Mouse (Mus musculus) hindlimb bud, embryonic 11.5 days (tissue): ENCODE measurements around the gene Nr3c2.
A peak's percentile ranks its signal among the peaks of the same experiment; 100 is the strongest.

Source experiments
- DNase-seq: peaks from one replicate; pipeline ENCODE4 v3.0.0-alpha.2; 2012; ENCODE audit warnings: low read depth, low spot score; ENCODE audit errors: extremely low spot score

The Nr3c2 gene

DNA sequence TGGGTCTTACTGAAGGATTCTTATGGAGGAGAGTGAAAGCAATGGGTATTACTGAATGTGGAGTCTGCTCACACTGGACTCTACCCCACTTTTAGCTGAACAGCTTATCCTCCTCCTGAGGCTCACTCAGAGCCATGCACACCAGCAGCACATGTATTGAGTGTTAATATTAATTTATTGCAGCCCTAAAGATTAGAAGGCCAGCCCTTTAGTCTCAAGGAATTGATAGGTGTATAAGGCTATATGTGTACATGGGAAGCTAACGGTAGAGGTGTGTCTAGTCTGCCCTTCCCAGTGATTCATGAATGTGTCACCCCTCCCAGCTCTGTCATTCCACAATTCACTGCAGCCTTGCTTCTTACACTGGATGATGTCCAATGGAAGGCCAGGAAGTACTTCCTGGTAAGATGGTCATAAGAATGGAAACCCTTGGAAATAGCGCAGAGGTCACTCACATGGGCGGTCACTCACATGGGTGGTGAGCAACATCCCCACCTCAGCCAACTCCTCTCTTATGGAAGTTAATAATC lies 156.3 kb downstream of the Nr3c2 start:
- no peak for DNase-seq

DNA sequence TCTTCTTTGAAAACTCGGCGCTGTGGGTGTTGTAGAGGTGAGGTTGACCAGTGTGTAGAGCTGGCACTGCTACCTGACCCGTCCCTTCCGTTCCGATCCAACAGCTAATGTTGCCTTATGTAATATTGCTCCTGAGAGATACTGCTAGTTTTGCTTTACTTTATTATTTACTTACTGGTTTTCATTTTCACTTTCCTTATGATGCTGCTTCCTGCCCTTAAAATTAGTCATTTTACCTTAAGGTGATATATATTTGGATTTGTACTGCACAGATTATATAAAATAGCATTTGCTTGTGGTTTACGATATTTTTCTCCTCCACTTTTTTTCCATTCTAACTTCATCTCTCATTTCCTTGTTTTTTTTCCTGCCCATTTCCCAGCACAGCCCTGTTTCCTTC lies 157.6 kb downstream of the Nr3c2 start:
- no peak for DNase-seq

DNA sequence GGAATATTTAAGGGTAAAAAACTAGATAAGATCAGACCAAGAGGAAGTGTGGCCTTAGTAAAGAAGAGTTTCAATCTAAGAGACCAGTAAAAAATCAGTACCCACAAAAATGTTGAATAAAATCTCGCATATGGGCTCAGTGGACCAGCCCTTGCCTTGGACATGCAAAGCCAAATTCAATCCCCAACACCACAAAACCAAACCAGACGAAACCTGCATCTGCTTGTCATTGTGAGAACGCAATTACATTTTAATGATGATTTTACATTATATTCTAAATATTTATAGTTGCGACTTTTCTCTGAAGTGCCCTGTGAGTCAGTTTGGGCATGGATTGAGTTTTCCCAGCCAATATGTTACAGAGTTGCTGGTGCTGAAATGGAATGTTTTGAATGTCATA lies 183.4 kb downstream of the Nr3c2 start:
- DNase-seq = no peak

DNA sequence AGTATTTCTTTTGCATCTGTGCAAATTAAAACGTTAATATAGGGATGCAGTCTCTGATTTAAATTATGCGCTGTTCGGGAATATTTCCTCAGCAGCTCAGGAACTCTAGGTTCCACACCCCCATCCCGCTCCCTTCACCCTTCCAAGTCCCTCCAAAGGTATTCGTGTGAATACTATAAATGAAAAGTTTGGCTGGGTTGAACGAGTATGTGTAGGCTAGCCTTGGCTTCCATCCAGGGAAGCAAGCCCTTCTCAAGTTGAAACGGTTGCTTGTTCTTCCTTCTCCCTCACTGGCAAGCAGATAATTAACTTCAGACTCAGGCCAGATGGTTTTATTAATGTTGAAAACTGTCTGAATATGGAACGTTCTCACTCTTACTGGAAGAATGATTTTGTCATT lies 186.8 kb downstream of the Nr3c2 start:
- DNase-seq = no peak

DNA sequence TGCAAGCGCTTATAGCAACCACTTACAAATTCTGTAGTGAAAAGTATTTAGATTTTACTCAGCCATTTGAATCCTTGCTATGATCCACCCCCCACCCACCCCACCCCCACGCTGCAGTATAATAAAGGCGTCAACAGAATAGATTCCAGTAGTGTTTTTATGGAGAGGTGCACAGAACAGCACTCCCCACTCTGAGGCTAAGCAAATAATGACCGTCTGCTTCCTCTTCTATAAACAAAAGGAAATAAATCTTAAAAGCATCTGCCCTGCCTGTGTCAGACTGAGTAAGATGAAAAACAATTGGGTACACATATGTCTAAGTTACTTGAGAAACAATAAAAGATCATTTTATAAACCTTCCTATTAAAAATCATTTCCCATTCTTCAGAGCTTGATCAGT lies 197.5 kb downstream of the Nr3c2 start:
- DNase-seq = no peak

DNA sequence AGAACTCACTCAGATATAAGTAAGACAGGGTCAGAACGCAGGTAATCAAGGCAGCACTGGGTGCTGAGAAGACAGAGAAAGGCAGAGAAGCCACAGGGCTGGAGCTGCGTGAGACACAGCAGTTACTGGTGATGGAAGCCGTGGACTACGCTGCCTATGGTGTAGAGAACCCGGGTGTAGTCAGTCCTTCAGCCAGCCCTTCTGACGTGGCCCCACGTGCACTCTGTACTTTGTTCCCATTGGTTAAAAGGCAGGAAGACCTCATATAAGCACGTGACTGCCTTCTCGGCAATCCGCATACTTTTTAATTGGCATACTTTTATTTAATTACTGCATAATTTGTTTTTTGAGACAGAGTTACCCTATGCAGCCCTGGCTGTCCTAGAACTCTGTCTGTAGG lies 198.9 kb downstream of the Nr3c2 start:
- no peak for DNase-seq

DNA sequence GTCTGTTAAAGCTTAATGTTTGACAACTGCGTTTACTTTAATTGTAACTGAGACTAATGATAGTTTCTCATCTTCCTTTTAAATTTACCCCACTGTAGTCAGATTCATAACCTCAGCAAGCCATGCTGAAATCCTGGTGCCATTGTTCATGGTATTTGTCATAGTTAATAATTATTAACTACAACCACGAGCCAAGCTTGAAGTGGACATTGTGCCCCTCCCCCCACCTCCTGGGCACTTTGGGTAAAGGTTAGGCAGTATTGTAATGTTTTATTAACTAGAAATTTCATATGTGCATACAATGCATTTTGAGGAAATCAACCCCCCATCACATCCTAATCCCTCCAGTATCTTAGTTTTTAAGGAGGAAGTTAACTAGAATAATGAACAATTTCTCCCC lies 201.1 kb downstream of the Nr3c2 start:
- no peak for DNase-seq

DNA sequence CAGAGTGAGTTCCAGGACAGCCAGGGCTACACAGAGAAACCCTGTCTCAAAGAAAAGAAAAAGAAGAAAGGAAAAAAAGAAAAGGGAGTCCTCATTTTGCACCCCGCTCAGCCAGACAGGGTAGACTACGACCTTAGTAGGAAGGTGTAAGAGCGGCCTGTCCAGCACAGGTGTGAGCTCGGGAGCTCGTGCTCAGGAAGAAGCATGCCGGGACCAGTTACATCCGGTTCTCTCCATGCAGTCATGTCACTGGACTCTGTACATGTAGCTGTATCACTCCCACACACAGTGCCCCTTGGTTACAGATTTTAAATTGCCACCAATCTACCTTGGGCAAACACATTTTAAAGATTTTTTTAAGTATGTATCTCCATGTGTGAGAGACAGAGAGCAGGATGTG lies 203.6 kb downstream of the Nr3c2 start:
- DNase-seq = no peak

DNA sequence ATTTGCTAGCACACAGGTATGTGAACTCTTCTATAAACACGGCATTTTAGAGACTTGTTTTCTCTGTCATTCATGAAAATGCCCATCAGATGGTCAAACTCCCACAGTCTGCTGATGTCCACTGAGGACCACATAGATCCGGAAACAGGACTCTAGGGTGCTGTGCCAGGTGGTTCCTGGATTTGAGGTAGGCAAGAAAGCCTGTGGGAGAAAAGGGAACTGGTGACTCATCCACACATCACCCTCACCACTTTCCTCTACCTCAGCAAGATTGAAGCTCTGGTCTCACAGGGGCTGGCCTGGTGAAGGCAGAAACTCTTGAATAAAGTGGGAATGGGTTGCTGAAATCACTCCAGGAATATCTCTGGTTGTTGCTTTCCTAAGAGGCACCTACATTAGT lies 213.5 kb downstream of the Nr3c2 start:
- no peak for DNase-seq

DNA sequence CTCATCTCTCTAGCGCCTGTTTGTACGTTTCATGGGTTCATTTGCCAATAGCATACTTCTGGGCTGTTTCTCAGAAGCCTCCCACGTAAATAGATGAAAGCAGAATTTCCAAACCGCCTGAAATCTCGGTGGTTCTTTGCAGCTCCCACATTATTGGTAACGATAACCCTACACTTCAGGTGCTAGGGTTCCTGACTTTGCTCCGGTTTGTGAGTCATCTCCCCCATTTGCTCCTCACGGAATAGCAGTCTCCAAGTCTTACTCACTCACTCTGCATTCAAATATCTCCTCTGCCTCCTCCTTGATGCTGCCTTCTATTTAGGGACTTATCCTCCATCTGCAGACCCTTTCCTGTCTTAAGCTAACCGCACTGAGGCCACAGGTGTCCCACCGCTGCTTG lies 215.5 kb downstream of the Nr3c2 start:
- no peak for DNase-seq

DNA sequence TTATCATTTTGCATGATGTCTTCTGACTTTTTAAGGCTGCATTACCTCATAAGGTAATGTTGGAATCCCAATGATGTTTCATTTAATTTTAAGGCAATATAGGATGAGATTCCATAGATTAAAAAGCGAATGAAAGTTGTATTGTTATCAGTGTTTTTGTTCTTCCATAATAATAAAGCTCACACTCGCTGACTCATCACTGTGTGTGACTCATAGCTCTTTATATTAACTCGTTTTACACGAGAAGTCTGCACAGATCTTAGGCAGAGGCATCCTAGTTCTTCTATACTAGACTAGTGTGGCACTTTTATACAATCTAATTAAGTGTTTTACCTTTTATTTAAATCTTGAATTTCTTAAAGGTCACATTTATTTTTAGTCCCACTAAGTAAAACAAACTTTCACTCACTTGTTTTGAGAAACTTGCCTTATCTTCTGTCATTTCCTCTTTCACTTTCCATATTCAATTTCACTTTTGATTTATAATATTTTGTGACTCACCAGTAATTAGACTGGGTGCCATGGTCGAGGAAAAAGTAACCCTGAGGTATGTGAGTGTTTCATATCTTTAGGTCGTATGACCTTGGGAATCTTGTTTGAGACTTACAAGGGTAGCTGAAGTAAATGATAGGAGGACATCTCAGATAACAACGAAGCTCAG lies 217.3 kb downstream of the Nr3c2 start:
- DNase-seq = no peak

DNA sequence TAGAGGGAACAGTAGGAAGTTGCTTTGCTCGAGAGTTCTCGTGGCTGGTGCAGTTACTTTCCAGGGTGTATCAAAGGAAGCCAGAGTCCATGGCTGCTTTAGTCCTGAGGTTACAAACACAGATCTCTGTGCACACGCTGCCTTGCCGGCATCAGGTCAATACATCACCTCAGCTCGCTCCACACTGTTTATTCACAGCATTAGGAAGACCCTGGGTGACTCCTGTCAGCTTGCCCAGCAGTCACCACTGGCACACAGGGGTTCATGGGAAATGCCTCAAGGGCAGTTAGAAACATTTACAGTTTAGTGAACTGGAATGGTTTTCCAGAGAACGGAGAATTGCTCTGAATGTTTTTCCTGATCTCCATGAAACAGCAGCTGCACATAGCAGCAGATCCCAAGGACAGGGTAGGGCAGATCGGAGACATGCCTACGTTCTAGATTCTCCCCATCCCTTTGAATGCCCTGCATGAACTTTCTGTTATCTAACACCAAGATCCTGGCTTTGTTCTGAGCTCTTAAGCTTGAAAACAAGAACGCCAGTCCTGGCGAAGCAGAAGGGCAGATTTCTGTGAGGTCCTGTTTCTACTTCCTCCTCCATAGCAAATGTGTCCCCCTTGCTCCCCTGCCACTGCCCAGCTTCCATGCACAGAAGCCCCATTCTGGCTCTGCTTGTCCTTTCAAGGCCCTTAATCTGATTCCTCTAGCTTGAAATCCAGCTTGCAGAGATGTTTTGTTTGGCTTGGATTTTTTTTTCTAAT lies 221.7 kb downstream of the Nr3c2 start:
- no peak for DNase-seq

DNA sequence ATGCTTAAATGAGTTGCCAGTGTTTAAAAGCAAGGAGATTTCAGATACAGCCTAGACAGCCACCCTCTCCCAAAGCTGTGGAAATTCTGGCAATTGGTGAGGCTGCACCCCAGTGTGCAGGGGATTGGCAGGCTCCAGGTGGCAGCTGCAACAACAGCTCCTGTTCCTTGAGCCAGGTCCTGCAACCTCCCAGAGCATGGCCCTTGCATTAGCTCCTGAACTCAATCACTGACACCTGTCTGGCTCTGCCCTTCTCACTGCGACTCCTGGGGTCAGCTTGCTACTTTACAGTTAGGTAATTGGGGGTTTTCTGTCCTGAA lies 222.3 kb downstream of the Nr3c2 start:
- DNase-seq = no peak

DNA sequence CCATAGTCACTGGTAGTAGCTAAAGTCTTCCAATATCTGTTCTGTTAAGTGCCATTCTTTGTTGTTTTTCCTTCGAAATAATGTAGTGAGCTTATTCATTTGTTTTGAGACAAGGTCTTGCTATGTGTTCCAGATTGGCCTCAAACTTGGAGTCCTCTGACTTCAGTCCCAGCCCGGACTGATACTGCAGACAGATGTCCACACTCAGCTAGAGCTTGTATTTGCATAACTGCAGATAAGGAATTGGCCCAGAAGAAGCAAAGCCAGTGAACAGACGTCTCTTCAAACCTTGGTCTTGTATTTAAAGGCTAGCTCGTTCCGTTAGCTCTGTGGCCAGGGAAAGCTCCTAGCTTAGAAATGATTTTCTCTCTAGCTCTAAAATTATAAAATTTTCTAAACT lies 223.1 kb downstream of the Nr3c2 start:
- DNase-seq = no peak

DNA sequence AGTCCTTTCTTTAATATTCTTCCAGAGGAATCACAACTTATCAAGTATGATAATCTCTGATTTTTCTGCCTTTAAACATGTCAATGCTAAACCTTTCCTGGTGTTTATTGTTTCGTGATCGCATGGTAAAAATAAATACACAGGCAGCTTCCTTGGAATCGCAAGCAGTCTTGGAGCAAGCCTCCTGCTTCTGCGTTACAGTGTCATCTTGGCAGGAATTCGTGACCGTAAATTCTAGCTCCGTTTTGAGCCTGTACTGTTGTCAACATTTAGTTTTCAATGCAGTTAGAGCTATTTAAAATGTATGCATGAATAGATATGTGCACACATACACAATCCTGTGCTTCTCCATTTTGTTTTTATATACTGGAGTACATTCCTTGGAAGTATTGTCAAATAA lies 226.5 kb downstream of the Nr3c2 start:
- no peak for DNase-seq

DNA sequence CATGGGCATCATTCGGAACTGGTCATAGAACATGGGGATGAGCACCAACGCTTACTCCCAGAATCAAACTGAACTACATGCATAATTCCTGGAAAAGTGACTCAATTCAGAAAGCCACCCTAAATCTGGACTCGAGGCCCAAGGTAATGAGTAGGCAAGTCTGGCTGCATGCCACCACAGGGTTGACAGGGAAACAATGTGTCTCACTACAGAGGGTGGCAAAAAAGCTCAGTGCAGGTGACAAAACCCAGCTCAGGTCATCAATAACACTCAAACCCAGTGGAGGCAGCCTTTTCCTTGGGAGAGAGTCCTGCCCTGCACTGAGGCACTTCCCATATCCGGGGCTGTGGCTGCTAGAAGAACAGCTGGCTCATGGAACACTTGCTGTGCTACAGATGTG lies 228.8 kb downstream of the Nr3c2 start:
- DNase-seq = no peak

DNA sequence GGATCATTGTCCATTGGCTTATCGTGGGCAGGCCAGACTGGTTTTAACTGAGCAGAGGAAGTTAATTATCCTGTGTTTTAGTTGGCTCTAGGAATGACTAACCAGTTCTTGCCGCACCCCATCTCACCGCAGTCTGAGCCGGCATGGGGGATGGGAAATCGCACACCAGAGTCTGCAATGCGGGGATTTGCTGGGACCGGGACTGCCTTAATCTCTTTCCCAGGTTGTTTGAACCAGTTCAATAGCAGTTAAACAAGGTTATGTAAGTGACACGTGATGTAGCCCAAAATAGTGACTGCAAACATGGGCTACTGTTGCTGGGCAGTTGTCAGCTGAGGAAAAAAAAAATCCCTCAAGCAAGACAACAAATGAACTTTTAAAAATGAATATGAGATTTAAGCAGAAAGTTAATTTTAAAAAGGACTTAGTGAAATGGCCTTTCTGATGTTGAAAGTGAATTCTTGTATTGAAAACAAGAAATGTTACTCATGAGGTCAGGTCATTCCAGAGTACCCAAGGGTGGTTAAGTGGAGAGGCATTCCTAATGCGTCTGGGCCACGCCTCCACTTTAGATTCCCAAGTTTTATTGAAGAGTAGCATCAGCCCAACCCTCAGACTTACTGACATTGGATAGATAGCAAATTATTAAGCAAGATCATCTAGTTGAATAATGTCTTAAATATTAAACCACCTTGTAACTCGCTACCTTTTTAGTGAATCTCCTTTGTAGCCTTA lies 233.8 kb downstream of the Nr3c2 start:
- DNase-seq = no peak

DNA sequence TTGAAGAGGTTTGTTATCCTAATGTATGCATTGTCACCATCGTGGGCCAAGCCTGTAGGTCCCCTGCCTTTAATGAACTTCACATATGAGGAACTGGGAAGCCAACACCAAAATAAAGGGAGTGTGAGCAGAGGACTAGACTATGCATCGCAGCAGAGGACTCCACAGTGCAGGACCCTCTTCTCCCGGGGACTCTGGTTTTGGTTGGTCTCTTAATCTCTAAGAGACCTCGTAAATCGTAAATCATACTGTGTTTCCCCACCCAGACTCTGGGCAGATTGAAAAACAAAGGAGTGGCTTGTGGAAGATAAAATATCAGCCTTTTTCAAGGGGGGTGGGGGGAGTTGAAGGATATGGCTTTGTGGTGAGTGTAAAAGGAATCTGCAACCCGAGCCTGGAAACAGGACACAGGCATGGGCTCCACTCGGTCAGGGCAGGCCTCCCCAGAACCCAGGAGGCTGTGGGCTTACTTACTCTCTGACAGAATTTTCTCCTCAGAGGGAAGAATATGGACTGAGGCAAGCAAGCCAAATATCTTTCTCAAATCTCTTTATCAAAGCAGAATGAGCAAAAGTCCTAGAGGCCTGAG lies 234.6 kb downstream of the Nr3c2 start:
- no peak for DNase-seq

DNA sequence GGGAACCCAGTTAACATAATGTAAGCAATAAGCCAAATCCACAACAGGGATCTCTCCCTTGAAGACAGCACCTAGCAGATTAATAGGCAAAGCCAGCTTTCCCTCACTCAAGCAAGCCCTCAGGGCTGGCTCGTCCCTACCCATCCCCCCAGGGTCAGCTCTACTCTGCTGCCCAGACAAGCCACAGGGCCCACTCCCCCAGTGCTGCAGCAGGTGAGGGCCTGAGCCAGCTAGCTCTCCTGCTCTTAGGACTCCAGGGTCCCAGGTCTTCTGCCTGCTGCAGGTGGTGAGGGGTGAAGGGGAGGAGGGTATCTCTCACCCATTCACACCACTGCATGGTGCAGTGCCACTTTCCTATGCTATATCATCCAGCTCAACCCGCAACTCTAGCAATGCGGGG lies 246.0 kb downstream of the Nr3c2 start:
- DNase-seq = no peak

DNA sequence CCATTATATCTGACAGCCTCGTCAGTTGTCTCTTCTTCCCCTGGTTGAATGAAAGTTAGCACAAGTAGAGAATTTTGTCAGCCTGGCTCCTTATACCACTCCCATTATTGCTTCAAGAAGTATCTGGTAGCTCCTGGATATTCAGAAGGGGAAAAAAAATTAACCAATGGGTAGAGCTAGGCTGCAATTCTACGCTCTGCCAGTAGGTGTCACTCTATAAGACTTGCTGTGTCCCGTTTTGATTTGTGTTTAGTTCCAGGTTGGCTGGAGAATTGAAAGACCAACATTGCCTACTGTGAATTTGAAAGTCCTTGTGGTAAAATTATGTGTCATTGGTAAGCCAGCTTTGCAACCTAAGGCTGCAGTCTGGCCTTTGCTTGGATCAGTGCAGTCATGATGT lies 255.3 kb downstream of the Nr3c2 start:
- peak; percentile 37 for DNase-seq

DNA sequence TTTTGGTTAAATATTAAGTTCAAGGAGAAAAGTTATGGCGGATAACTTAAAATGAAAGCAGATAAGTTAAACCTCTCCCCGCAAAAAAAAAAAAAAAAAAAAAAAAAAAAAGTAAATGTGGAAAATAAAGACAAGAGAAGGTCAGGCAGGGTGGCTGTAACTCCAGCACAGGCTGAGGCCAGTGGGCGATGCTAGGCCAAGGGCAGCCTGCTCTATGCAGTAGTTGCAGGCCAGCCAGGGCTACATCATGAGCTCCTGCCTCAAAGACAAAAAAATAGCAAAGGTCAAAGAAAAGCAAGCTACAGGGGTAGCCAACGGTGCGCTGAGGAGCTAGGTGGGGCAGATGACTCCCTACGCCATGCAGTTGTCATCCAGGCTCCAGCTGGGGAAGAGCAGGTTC lies 270.1 kb downstream of the Nr3c2 start:
- DNase-seq = no peak
